Mouse (Mus musculus) spleen, adult 2 months (tissue): ENCODE results near the gene Grk5.

Experiments used
- CTCF ChIP-seq: fragments of 200-500 bp; IDR thresholded peaks from 2 replicates; pipeline ENCODE4 v1.5.1; 2011; ENCODE audit warnings: mild to moderate bottlenecking, inconsistent platforms; ENCODE audit not compliant: insufficient read depth, insufficient read length, insufficient replicate concordance; ENCODE audit errors: extremely low read depth
- POLR2A ChIP-seq: fragments of 200-500 bp; IDR thresholded peaks from 2 replicates; pipeline ENCODE4 v1.6.1; 2011; ENCODE audit warnings: low read depth, low read length, inconsistent platforms

GRCm38 (mm10) chr19:60955712-60956111 lies 66.2 kb downstream of the Grk5 start:
- TF ChIP-seq POLR2A (no peak), CTCF (no peak)
